Mouse (Mus musculus) hindbrain, embryonic 11.5 days (tissue): ENCODE data around the gene Mpg. TPM values are rescaled to one million over a fixed set of nuclear protein-coding genes. Genes with fewer than 3 reads are reported as not detected.

Source experiments
- ATAC-seq: fragments of 200-750 bp; cut with Nextera tagmentation; 2 replicates; pipeline ENCODE4 v1.8.0; 2017; ENCODE audit warnings: mild to moderate bottlenecking, moderate TSS enrichment, moderate library complexity; ENCODE audit not compliant: low FRiP score
- DNase-seq: peaks from one replicate; pipeline ENCODE4 v3.0.0-alpha.2; 2015; ENCODE audit warnings: low spot score
- H3K27ac ChIP-seq: fragments of 300-500 bp; sonication (generic); 2 replicates; pipeline ENCODE4 v1.5.1; 2014; ENCODE audit warnings: mild to moderate bottlenecking, low read depth, low read length
- H3K27me3 ChIP-seq: fragments of 300-500 bp; sonication (generic); 2 replicates; pipeline ENCODE4 v1.6.1; 2014; ENCODE audit warnings: mild to moderate bottlenecking, low read length, moderate library complexity, mixed read lengths; ENCODE audit not compliant: control insufficient read depth, insufficient read depth
- H3K36me3 ChIP-seq: fragments of 300-500 bp; sonication (generic); 2 replicates; pipeline ENCODE4 v1.6.1; 2014; ENCODE audit warnings: mild to moderate bottlenecking, low read length, moderate library complexity, mixed read lengths; ENCODE audit not compliant: control insufficient read depth, insufficient read depth
- H3K4me1 ChIP-seq: fragments of 300-500 bp; sonication (generic); replicated peaks from 2 replicates; pipeline ENCODE4 v1.6.1; 2014; ENCODE audit warnings: low read length, mixed read lengths; ENCODE audit not compliant: control insufficient read depth, insufficient read depth
- H3K4me2 ChIP-seq: fragments of 300-500 bp; sonication (generic); replicated peaks from 2 replicates; pipeline ENCODE4 v1.6.1; 2014; ENCODE audit warnings: mild to moderate bottlenecking, low read depth, low read length
- H3K4me3 ChIP-seq: fragments of 300-500 bp; sonication (generic); 2 replicates; pipeline ENCODE4 v1.5.1; 2014; ENCODE audit warnings: low read depth, low read length
- H3K9ac ChIP-seq: fragments of 300-500 bp; sonication (generic); 2 replicates; pipeline ENCODE4 v1.6.1; 2014; ENCODE audit warnings: low read depth, low read length
- H3K9me3 ChIP-seq: fragments of 300-500 bp; sonication (generic); 2 replicates; pipeline ENCODE4 v1.6.1; 2016; ENCODE audit warnings: low read length; ENCODE audit not compliant: control insufficient read depth
- WGBS: fragments of 180-500 bp; shearing (Covaris S2); extraction: QIAGEN DNeasy Blood & Tissue Kit; methylation state at CpG from one replicate; pipeline ENCODE4 v1.1.7; 2014; 5-methylcytosine and 5-hydroxymethylcytosine counted together
- polyA plus RNA-seq: library from polyadenylated mRNA; unstranded; fragments of >200 nt; fragmentation: Nextera tagmentation; extraction: Ambion mirVana; gene quantifications from 2 replicates; pipeline ENCODE4 v1.2.1, GENCODE M21; 2014

The Mpg gene
- polyA plus RNA-seq, 1 experiment from 2014 or later = 29.0 TPM

DNA sequence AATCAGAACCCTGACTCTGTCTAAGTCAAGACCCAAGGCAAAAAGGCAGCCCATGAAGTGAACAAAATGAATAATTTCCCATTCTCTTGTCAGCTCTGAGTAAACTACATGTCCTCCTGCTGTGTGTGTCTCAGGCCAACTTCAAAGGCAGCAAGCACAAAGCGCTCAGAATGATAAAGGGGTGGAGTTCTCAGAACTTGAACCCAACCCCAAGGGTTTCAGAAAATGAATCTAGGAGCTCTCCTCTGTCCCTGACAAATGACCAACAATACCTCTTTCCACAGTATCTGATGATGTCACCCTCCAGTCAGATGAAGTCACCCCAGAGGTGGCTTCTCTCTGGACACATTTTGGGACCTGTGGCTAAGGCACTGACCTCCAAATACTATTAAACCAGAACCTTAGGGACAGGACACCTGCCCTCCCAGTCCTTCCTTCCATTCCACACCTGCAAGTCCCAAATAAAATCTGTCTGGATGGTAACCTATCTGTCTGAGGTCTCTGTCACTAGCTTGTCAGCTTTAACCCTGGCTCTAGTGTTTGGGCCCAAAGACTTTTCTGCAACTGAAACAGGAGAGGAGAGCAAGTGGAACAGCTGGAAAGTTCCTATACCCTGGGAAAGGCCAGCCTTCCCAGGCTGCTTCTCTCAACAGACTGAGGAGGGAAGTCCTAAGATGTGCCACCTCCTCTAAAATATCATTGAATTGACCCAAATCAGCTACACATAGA, 55.3 kb downstream of the Mpg start:
- no peaks in the 10 kb centered on the region for H3K36me3 ChIP-seq

More for the DNA sequence above, 55.3 kb downstream of the Mpg start:
- Histone ChIP-seq H3K27ac (no peak overlapping the region), H3K4me1 (no peaks in the 10 kb centered on the region), H3K4me2 (no peak overlapping the region), H3K4me3 (no peak overlapping the region), H3K27me3 (no peaks in the 10 kb centered on the region), H3K9me3 (no peaks in the 10 kb centered on the region), H3K9ac (no peak overlapping the region)
- ATAC-seq = no peak
- no peak for DNase-seq
- WGBS = 83% methylated on average over 1 of the region's 1 CpGs

Other genes with a start within 250 kb of the Mpg start
- 44.3 and 44.9 TPM in 2 replicates for gene Nsg2, start 226.0 kb upstream of the Mpg start, polyA plus RNA-seq
- gene Il9r, start 26.2 kb upstream of the Mpg start, polyA plus RNA-seq = not detected in 2 replicates
- gene Snrnp25, start 21.1 kb upstream of the Mpg start, polyA plus RNA-seq = 82.5 and 84.2 TPM in 2 replicates
- gene Rhbdf1, start 4.2 kb upstream of the Mpg start, polyA plus RNA-seq = 19.1 and 21.0 TPM in 2 replicates
- 28.9 and 31.4 TPM in 2 replicates for gene Nprl3, start 41.2 kb downstream of the Mpg start, polyA plus RNA-seq
- gene Hba-x, start 49.9 kb downstream of the Mpg start, polyA plus RNA-seq = 3,064 and 3,380 TPM in 2 replicates
- 2,798 and 2,861 TPM in 2 replicates for gene Hba-a1, start 57.0 kb downstream of the Mpg start, polyA plus RNA-seq
- gene Hbq1b, start 60.5 kb downstream of the Mpg start, polyA plus RNA-seq = 6.7 and 7.2 TPM in 2 replicates
- 5,394 and 5,453 TPM in 2 replicates for gene Hba-a2, start 70.0 kb downstream of the Mpg start, polyA plus RNA-seq
- not detected in 2 replicates for gene Hbq1a, start 73.6 kb downstream of the Mpg start, polyA plus RNA-seq
- gene Sh3pxd2b, start 121.3 kb downstream of the Mpg start, polyA plus RNA-seq = 21.1 and 24.2 TPM in 2 replicates
- 65.5 and 73.2 TPM in 2 replicates for gene Ubtd2, start 228.9 kb downstream of the Mpg start, polyA plus RNA-seq